Mouse (Mus musculus) ES-E14 (cell line): ENCODE results near the gene Svep1. TPM values are rescaled to one million over a fixed set of nuclear protein-coding genes. Genes with fewer than 3 reads are reported as not detected.

ENCODE experiments used
- DNase-seq: peaks from one replicate; pipeline ENCODE4 v3.0.0-alpha.2; 2013; ENCODE audit warnings: low read depth, low spot score
- H3K27ac ChIP-seq: 2 replicates; pipeline ENCODE4 v1.5.1; 2012; ENCODE audit warnings: low read depth, mild to moderate bottlenecking, low read length, moderate library complexity, mixed read lengths; ENCODE audit not compliant: poor library complexity, insufficient read depth, severe bottlenecking
- H3K36me3 ChIP-seq: 2 replicates; pipeline ENCODE4 v1.6.1; 2012; ENCODE audit warnings: mild to moderate bottlenecking, low read length, moderate library complexity, mixed read lengths; ENCODE audit not compliant: control insufficient read depth, poor library complexity, insufficient read depth, severe bottlenecking
- H3K4me1 ChIP-seq, 2 experiments: fragments of 150-350 bp in 1 of 2; sonication (generic) in 1 of 2; 2 replicates each; pipeline ENCODE4 v1.6.1; 2012; ENCODE audit warnings: low read length in 2 of 2, mild to moderate bottlenecking in 1 of 2, mixed read lengths in 1 of 2; ENCODE audit not compliant: control insufficient read depth in 2 of 2, insufficient read depth in 2 of 2, poor library complexity in 1 of 2
- H3K4me3 ChIP-seq, 2 experiments: fragments of 150-350 bp in 1 of 2; sonication (generic) in 1 of 2; 2 replicates each; pipeline ENCODE4 v1.5.1; 2012; ENCODE audit warnings: low read length in 2 of 2, low read depth in 1 of 2, mild to moderate bottlenecking in 1 of 2, mixed read lengths in 1 of 2; ENCODE audit not compliant: insufficient read depth in 1 of 2, poor library complexity in 1 of 2, severe bottlenecking in 1 of 2
- H3K9ac ChIP-seq: 2 replicates; pipeline ENCODE4 v1.6.1; 2012; ENCODE audit warnings: low read depth, mild to moderate bottlenecking, low read length, mixed read lengths; ENCODE audit not compliant: poor library complexity, insufficient read depth, severe bottlenecking
- H3K9me3 ChIP-seq: fragments of 150-350 bp; sonication (generic); 2 replicates; pipeline ENCODE4 v1.6.1; 2012; ENCODE audit warnings: low read depth, mild to moderate bottlenecking, low read length; ENCODE audit not compliant: control insufficient read depth, insufficient read depth
- CHD2 ChIP-seq: IDR thresholded peaks from 2 replicates; pipeline ENCODE4 v1.6.1; 2014; ENCODE audit warnings: mild to moderate bottlenecking, low read depth, low read length, inconsistent platforms
- HCFC1 ChIP-seq: IDR thresholded peaks from 2 replicates; pipeline ENCODE4 v1.6.1; 2012; ENCODE audit warnings: low read length, inconsistent platforms, borderline replicate concordance; ENCODE audit not compliant: insufficient read depth
- MAFK ChIP-seq: IDR thresholded peaks from 2 replicates; pipeline ENCODE4 v1.6.1; 2014; ENCODE audit warnings: mild to moderate bottlenecking, low read depth, low read length, inconsistent platforms; ENCODE audit not compliant: insufficient read depth
- ZC3H11A ChIP-seq: IDR thresholded peaks from 2 replicates; pipeline ENCODE4 v1.6.1; 2012; ENCODE audit warnings: low read depth, mild to moderate bottlenecking, inconsistent platforms, low read length, borderline replicate concordance
- ZNF384 ChIP-seq: IDR thresholded peaks from 2 replicates; pipeline ENCODE4 v1.6.1; 2012; ENCODE audit warnings: low read depth, low read length, inconsistent platforms
- in situ Hi-C, 2 experiments: fragments of 600-800 bp; cut with MboI; formaldehyde crosslinking; loops; one replicate each; pipeline ENCODE4 v1.15.1; 2025; ENCODE audit warnings: low sequenced_read_pairs in 2 of 2, inconsistent platforms in 1 of 2; ENCODE audit not compliant: unreplicated experiment in 2 of 2
- total RNA-seq: library from RNA; depleted of rRNA; stranded (reverse); fragments of 300-350 nt; gene quantifications from 2 replicates; pipeline ENCODE4 v1.2.3, GENCODE M21; 2012

Svep1 gene
- total RNA-seq, 1 experiment = 0.22 TPM

DNA sequence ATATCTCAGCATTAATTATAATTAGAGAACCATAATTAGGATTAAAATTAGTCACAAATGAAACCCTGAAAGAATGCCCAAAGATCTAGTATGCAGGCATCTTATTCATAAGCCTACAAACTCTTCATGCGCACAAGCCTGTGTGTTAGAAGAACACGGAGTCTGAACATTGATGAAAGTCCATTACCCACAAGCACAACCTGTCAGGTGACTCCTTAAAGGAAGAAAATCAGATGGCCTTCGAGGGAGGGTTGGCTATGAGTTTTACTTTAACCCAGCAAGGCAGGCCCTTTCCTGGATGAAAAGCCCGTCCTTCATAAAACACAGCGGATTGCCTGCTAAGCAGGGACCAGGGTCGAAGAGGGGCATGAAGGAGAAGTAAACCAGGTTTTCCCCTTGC lies 161.8 kb downstream of the Svep1 start:
- Histone ChIP-seq H3K9me3 (no peaks in the 10 kb centered on the region), H3K36me3 (no peaks in the 10 kb centered on the region), H3K4me3 (no peak overlapping the region), H3K9ac (no peak overlapping the region), H3K4me1 (no peaks in the 10 kb centered on the region), H3K27ac (no peak overlapping the region)
- DNase-seq = no peak
- TF ChIP-seq MAFK (no peak), ZC3H11A (no peak), CHD2 (no peak), ZNF384 (no peak), HCFC1 (no peak)
- in situ Hi-C loops = no loop called here

DNA sequence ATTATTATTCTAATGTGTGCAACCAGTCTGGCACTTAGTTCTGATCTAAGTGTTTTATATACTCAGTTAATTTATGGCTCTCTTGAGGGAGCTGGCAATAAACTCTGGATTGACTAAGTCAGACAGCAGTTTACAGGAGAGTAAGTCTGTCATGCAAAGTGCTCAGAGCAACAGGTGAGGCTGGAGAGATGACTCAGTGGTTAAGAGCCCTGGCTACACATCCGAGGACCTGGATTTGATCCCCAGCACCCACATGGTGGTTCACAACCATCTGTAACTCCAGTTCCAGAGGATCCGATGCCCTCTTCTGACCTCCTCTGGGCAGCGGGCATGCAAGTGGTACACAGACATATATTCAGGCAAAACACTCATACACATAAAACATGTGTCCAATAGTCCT lies 162.3 kb downstream of the Svep1 start:
- no peaks in the 10 kb centered on the region for H3K9me3 ChIP-seq
- H3K27ac ChIP-seq = no peak overlapping the region
- in situ Hi-C loops = no loop called here
- H3K9ac ChIP-seq = no peak overlapping the region
- TF ChIP-seq CHD2 = no peak
- TF ChIP-seq HCFC1 = no peak
- TF ChIP-seq ZC3H11A = no peak
- TF ChIP-seq ZNF384 = no peak
- no peak for TF ChIP-seq MAFK
- no peak overlapping the region for H3K4me3 ChIP-seq
- no peak for DNase-seq
- no peaks in the 10 kb centered on the region for H3K4me1 ChIP-seq
- no peaks in the 10 kb centered on the region for H3K36me3 ChIP-seq

GRCm38 (mm10) chr4:58040093-58040492 lies 166.6 kb downstream of the Svep1 start:
- in situ Hi-C loops = no loop called here
- TF ChIP-seq ZC3H11A (no peak), CHD2 (no peak), HCFC1 (no peak), ZNF384 (no peak), MAFK (no peak)

GRCm38 (mm10) chr4:58037096-58037705 lies 169.5 kb downstream of the Svep1 start:
- DNase-seq = peak; percentile 78
- in situ Hi-C loops = no loop called here
- Histone ChIP-seq H3K9ac (no peak overlapping the region), H3K27ac (no peak overlapping the region), H3K4me1 (peaks cover 0 to 3% of the 10 kb centered on the region in 2 experiments; a peak in 1 of 4 replicates), H3K4me3 (no peak overlapping the region), H3K36me3 (no peaks in the 10 kb centered on the region), H3K9me3 (no peaks in the 10 kb centered on the region)
- TF ChIP-seq ZC3H11A (no peak), ZNF384 (no peak), MAFK (no peak), HCFC1 (no peak), CHD2 (no peak)

More at GRCm38 (mm10) chr4:58040093-58040492, 166.6 kb downstream of the Svep1 start:
- no peaks in the 10 kb centered on the region for H3K9me3 ChIP-seq
- H3K4me3 ChIP-seq = no peak overlapping the region
- peaks cover 0 to 3% of the 10 kb centered on the region in 2 experiments; a peak in 1 of 4 replicates for H3K4me1 ChIP-seq
- no peaks in the 10 kb centered on the region for H3K36me3 ChIP-seq
- DNase-seq = no peak
- H3K9ac ChIP-seq = no peak overlapping the region
- no peak overlapping the region for H3K27ac ChIP-seq

GRCm38 (mm10) chr4:58034663-58035062 lies 172.0 kb downstream of the Svep1 start:
- in situ Hi-C loops = no loop called here
- H3K27ac ChIP-seq = no peak overlapping the region
- H3K4me1 ChIP-seq = peaks cover 0 to 3% of the 10 kb centered on the region in 2 experiments; a peak in 1 of 4 replicates
- no peak overlapping the region for H3K9ac ChIP-seq
- no peak overlapping the region for H3K4me3 ChIP-seq
- H3K36me3 ChIP-seq = no peaks in the 10 kb centered on the region
- no peaks in the 10 kb centered on the region for H3K9me3 ChIP-seq
- TF ChIP-seq CHD2 (no peak), HCFC1 (no peak), ZNF384 (no peak), ZC3H11A (no peak)
- DNase-seq = no peak
